Mouse (Mus musculus) embryonic stem cell, embryonic (primary cell): ENCODE data around the gene Slc25a38.

Experiments used
- CTCF ChIA-PET, 4 experiments: fragments of 300-600 bp in 2 of 4; fragments of 350-600 bp in 2 of 4; sonication (Branson Sonifier 250); formaldehyde crosslinking; loops; one replicate each; lab custom pipeline; 2022; ENCODE audit warnings: inconsistent platforms in 2 of 4; lab: Charles Lee
- POLR2A ChIA-PET, 4 experiments: fragments of 300-600 bp in 2 of 4; fragments of 350-600 bp in 2 of 4; sonication (Branson Sonifier 250); formaldehyde crosslinking; loops; one replicate each; lab custom pipeline; 2022; ENCODE audit warnings: antibody characterized with exemption in 4 of 4, inconsistent platforms in 1 of 4; lab: Charles Lee

Slc25a38 gene

DNA sequence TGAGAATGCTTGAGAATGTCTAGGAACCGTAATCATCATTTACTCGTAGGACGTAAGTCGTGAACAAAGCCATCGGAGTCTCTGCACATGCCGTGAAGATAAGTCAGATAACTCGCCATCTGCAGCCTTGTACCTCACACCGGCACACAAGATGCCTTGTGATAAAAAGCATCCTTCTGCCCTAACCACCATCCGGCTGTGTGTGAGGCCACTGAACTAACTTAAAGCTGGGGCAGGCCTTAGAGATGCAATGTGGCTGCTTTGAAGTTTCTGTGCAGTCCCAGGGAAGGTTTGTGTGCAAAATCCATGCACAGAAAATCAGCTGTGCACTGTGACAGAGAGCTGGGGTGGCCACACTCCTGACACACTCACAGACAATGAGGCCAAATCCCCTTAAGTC is 25.8 kb upstream of the Slc25a38 start:
- POLR2A ChIA-PET: interaction anchor here in 1 of 4 experiments (0.7 kb wide), 1 partner anchor 15 kb away, joined by 3 read pairs; no protein-coding TSS in a partner anchor

GRCm38 (mm10) chr9:120089125-120089524 is 21.0 kb upstream of the Slc25a38 start:
- ChIA-PET POLR2A (interaction anchor here in 2 of 4 experiments (0.8 to 1.5 kb wide), 4 partner anchors 9 to 84 kb away, joined by 3 to 4 read pairs (median 3); no protein-coding TSS in a partner anchor), CTCF (interaction anchor here in 3 of 4 experiments (0.5 to 3.7 kb wide), 14 partner anchors 8 to 156 kb away, joined by 3 to 15 read pairs (median 4); no protein-coding TSS in a partner anchor)

More for the DNA sequence above, 25.8 kb upstream of the Slc25a38 start:
- CTCF ChIA-PET: interaction anchor here in 1 of 4 experiments (1.4 to 1.7 kb wide), 2 partner anchors 11 to 27 kb away, joined by 3 to 5 read pairs; no protein-coding TSS in a partner anchor

DNA sequence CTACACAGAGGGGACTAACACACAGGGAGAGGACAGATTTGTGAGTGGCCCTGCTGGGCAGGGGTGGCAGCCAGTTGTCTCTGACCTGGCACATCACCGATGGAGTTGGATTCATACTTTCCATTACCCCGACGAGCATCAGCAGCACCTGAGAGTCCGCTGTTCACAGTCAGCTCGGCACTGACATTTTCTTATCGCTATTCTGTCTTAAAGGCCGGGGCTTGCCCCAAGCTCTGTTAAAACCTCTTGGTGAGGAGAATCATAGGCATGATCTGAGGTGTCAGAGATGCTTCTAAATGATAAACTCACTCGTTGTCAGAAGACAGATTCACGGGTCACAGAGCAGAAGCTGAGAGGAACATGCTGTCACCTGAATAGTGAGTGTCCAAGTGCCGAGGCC is 19.1 kb upstream of the Slc25a38 start:
- ChIA-PET POLR2A (no interaction called here), CTCF (interaction anchor here in 3 of 4 experiments (0.8 to 1.3 kb wide), 5 partner anchors 10 to 20 kb away, joined by 3 to 5 read pairs (median 3); no protein-coding TSS in a partner anchor)

DNA sequence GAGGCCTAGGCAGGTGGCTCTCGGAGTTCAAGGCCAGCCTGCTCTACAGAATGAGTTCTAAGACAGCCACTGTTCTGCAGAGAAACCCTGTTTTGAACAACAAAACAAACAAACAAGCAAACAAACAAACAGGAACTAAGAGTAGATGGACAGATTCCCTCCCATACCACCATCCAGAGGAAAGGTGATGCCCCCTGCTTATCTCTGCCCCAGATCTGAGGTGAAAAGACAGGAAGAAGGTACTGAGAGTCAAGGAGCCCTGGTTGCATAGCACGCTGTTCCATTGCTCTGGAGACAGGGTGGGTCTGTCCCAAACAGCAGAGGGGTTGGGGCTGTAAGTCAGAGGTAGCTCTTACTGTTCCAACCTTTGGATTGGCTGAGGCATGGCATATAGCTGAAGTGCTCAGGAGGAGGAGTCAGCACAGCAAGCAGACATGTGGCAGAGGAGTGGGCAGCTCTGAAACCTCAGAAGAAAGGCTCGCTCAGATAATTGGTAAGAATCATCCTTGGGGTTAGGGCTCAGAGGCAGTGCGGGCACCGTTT is 18.4 kb upstream of the Slc25a38 start, which contains the start of gene Ccr8:
Gene Ccr8, plus strand, starts transcription at position 419 of the 543 bp plus-strand sequence.
- ChIA-PET POLR2A (interaction anchor here in 1 of 4 experiments (0.9 kb wide), 1 partner anchor 37 kb away, joined by 3 read pairs; no protein-coding TSS in a partner anchor), CTCF (interaction anchor here in 2 of 4 experiments (1.0 to 1.3 kb wide), 3 partner anchors 10 to 19 kb away, joined by 3 read pairs; no protein-coding TSS in a partner anchor)

DNA sequence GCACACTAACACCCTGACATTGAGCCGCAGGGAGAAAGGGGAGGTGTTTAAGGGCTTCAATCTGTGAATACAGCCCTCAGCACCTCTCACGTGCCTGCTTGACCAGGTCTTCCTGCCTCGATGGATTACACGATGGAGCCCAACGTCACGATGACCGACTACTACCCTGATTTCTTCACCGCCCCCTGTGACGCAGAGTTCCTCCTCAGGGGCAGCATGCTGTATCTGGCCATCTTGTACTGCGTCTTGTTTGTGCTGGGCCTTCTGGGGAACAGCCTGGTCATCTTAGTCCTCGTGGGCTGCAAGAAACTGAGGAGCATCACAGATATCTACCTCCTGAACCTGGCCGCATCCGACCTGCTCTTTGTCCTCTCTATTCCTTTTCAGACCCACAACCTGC is 16.5 kb upstream of the Slc25a38 start:
- ChIA-PET POLR2A (interaction anchor here in 1 of 4 experiments (0.6 to 0.9 kb wide), 2 partner anchors 34 kb away, joined by 3 read pairs; partner anchors contain the start of gene Rpsa), CTCF (no interaction called here)

- CTCF ChIA-PET: interaction anchor here in 2 of 4 experiments (0.6 kb wide), 2 partner anchors 51 to 100 kb away, joined by 3 to 5 read pairs; no protein-coding TSS in a partner anchor
- POLR2A ChIA-PET: no interaction called here
Observed at GRCm38 (mm10) chr9:120095886-120096285, 14.3 kb upstream of the Slc25a38 start.

DNA sequence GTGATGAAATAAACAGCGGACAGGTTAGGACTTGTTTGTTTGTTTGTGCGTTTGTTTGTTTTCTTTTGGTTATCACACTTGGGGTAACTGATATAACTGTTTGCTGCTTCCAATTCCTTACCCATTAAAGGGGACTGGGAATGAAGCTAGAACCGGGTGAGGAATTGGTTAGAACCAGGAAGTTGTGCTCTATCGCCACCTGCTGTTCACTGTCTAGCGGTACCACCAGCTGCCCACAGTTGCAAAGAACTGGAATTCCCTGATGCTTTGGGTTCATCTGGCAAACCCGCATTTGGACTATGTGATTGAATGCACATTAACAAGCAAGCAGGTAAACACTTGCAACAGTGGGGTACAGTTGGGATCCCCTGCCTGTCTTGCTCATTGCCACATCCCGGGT is 11.5 kb upstream of the Slc25a38 start:
- CTCF ChIA-PET: interaction anchor here (0.5 to 2.7 kb wide), 75 partner anchors 9 to 540 kb away, joined by 3 to 23 read pairs (median 4); partner anchors contain the start of genes Slc25a38 (in 3 of the 4), Mobp (in 1 of the 4), Rpsa (in 1 of the 4) and Xirp1 (in 1 of the 4)
- POLR2A ChIA-PET: interaction anchor here (0.6 to 4.7 kb wide), 26 partner anchors 9 to 315 kb away, joined by 3 to 26 read pairs (median 4); partner anchors contain the start of genes Rpsa (in 4 of the 4) and Slc25a38 (in 2 of the 4)

GRCm38 (mm10) chr9:120099304-120099703 is 10.9 kb upstream of the Slc25a38 start:
- CTCF ChIA-PET: interaction anchor here (0.5 to 2.7 kb wide), 62 partner anchors 10 to 541 kb away, joined by 3 to 23 read pairs (median 4); partner anchors contain the start of genes Slc25a38 (in 3 of the 4), Mobp (in 1 of the 4), Rpsa (in 1 of the 4) and Xirp1 (in 1 of the 4)
- POLR2A ChIA-PET: interaction anchor here (0.6 to 4.7 kb wide), 22 partner anchors 11 to 314 kb away, joined by 3 to 26 read pairs (median 4); partner anchors contain the start of genes Rpsa (in 4 of the 4) and Slc25a38 (in 2 of the 4)

- ChIA-PET POLR2A (interaction anchor here in 1 of 4 experiments (0.6 to 4.7 kb wide), 5 partner anchors 9 to 474 kb away, joined by 3 to 26 read pairs (median 4); partner anchors contain the start of genes Rpsa and Slc25a38), CTCF (interaction anchor here in 1 of 4 experiments (0.7 kb wide), 1 partner anchor 28 kb away, joined by 4 read pairs; no protein-coding TSS in a partner anchor)
Observed at GRCm38 (mm10) chr9:120101165-120101564, 9.0 kb upstream of the Slc25a38 start.

GRCm38 (mm10) chr9:120108953-120109352 is 1.2 kb upstream of the Slc25a38 start:
- ChIA-PET CTCF (interaction anchor here in 1 of 4 experiments (1.6 kb wide), 1 partner anchor 136 kb away, joined by 5 read pairs; no protein-coding TSS in a partner anchor), POLR2A (interaction anchor here in 3 of 4 experiments (0.5 to 19.0 kb wide), 7 partner anchors 10 to 125 kb away, joined by 3 to 551 read pairs (median 13); partner anchors contain the start of gene Rpsa (in 2 of the 3))

GRCm38 (mm10) chr9:120111156-120111945 is 1.2 kb downstream of the Slc25a38 start:
- POLR2A ChIA-PET: interaction anchor here (0.6 to 19.0 kb wide), 27 partner anchors 9 to 461 kb away, joined by 3 to 551 read pairs (median 4); partner anchors contain the start of genes Rpsa (in 4 of the 4), Csrnp1 (in 1 of the 4) and Mobp (in 1 of the 4)
- CTCF ChIA-PET: interaction anchor here in 3 of 4 experiments (0.6 to 1.9 kb wide), 9 partner anchors 13 to 180 kb away, joined by 3 to 10 read pairs (median 4); no protein-coding TSS in a partner anchor

DNA sequence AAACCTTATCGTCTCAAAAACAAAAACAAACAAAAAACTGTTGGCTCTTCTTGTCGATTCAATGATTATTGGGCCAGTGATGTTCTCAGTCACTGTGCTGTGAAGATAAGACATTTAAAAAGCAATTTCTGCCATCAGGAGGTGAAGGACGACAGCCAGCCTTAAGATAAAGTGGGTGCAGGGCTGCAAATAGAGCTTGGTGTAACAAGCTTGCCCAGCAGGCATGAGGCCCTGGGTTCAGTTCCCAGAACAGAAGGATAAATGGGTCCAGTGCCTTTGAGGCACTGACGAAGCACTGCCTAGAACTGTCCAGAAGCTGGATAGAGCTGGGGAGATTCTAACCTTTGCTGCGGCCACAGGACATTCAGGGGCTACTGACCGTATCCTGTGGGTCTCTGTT is 2.3 kb downstream of the Slc25a38 start:
- POLR2A ChIA-PET: interaction anchor here in 3 of 4 experiments (0.7 to 19.0 kb wide), 6 partner anchors 14 to 90 kb away, joined by 3 to 551 read pairs (median 4); partner anchors contain the start of gene Rpsa (in 3 of the 3)

GRCm38 (mm10) chr9:120113456-120113855 is 3.3 kb downstream of the Slc25a38 start:
- ChIA-PET CTCF (interaction anchor here in 3 of 4 experiments (0.6 to 1.0 kb wide), 4 partner anchors 9 to 1592 kb away, joined by 3 to 9 read pairs (median 4); partner anchors contain the start of gene Sec22c (in 1 of the 3)), POLR2A (interaction anchor here (0.6 to 19.0 kb wide), 8 partner anchors 10 to 947 kb away, joined by 3 to 551 read pairs (median 5); partner anchors contain the start of gene Rpsa (in 3 of the 4))

More for the DNA sequence above, 2.3 kb downstream of the Slc25a38 start:
- CTCF ChIA-PET: interaction anchor here in 1 of 4 experiments (0.6 kb wide), 1 partner anchor 90 kb away, joined by 3 read pairs; no protein-coding TSS in a partner anchor

DNA sequence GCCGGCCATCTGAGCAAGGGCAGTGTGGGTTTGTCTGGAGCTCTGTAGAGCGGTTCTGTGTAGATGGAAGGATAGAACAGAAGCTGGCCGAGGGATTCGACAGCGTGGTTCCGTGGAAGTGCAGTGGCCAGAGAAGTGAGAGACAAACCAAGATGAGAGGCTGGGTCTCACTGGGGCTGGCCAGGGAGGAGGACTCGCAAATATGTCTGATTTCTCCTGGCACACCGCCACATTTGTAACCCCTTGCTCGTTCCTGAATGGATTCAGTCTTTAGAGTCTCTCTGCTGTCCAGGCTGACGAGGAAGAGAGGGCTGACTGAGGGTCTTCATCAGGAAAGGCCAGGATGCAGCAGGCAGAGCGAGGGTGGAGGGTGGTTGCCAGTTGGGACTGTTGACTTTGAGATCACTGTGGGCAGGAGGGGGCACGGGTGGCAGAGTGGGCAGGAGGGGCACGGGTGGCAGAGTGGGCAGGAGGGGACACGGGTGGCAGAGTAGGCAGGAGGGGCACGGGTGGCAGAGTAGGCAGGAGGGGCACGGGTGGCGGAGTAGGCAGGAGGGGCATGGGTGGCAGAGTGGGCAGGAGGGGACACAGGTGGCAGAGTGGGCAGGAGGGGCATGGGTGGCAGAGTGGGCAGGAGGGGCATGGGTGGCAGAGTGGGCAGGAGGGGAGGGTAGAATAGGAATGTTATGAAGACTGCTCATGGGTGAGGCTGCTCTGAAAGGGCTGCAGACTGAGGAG is 4.0 kb downstream of the Slc25a38 start:
- CTCF ChIA-PET: interaction anchor here in 3 of 4 experiments (0.5 to 1.0 kb wide), 8 partner anchors 8 to 1969 kb away, joined by 3 to 9 read pairs (median 4); partner anchors contain the start of gene Sec22c (in 1 of the 3)

GRCm38 (mm10) chr9:120114789-120115151 is 4.6 kb downstream of the Slc25a38 start:
- ChIA-PET CTCF (interaction anchor here in 3 of 4 experiments (0.5 to 0.9 kb wide), 4 partner anchors 23 to 109 kb away, joined by 3 to 4 read pairs (median 3); no protein-coding TSS in a partner anchor), POLR2A (interaction anchor here in 3 of 4 experiments (0.6 to 19.0 kb wide), 5 partner anchors 13 to 59 kb away, joined by 3 to 551 read pairs (median 8); partner anchors contain the start of gene Rpsa (in 3 of the 3))

More for the DNA sequence above, 4.0 kb downstream of the Slc25a38 start:
- POLR2A ChIA-PET: interaction anchor here in 3 of 4 experiments (0.6 to 19.0 kb wide), 9 partner anchors 10 to 59 kb away, joined by 3 to 551 read pairs (median 4); partner anchors contain the start of gene Rpsa (in 3 of the 3)

GRCm38 (mm10) chr9:120115580-120115979 is 5.4 kb downstream of the Slc25a38 start:
- POLR2A ChIA-PET: interaction anchor here (0.5 to 19.0 kb wide), 16 partner anchors 10 to 181 kb away, joined by 3 to 551 read pairs (median 4); partner anchors contain the start of genes Rpsa (in 4 of the 4) and Mobp (in 1 of the 4)

More at GRCm38 (mm10) chr9:120115580-120115979, 5.4 kb downstream of the Slc25a38 start:
- CTCF ChIA-PET: interaction anchor here in 3 of 4 experiments (0.9 to 1.7 kb wide), 7 partner anchors 11 to 142 kb away, joined by 3 to 6 read pairs (median 3); no protein-coding TSS in a partner anchor
